Mouse (Mus musculus) liver, adult 2 months (tissue): Measurements from ENCODE around the gene Nid2. TPM values are rescaled to one million over a fixed set of nuclear protein-coding genes. Genes with fewer than 3 reads are reported as not detected.

ENCODE experiments used
- DNase-seq: peaks from one replicate; pipeline ENCODE4 v3.0.0-alpha.2; 2011; ENCODE audit warnings: low read depth, low spot score; ENCODE audit errors: extremely low read depth
- H3K27ac ChIP-seq: fragments of 200-500 bp; replicated peaks from 2 replicates; pipeline ENCODE4 v1.5.1; 2012; ENCODE audit warnings: low read depth, mild to moderate bottlenecking, control low read depth, inconsistent platforms, low read length; ENCODE audit not compliant: insufficient read depth
- H3K27me3 ChIP-seq: fragments of 200-500 bp; 2 replicates; pipeline ENCODE4 v1.6.1; 2012; ENCODE audit warnings: mild to moderate bottlenecking, moderate library complexity, low read length, inconsistent platforms; ENCODE audit not compliant: control insufficient read depth, insufficient read depth
- H3K36me3 ChIP-seq: fragments of 200-500 bp; 2 replicates; pipeline ENCODE4 v1.6.1; 2012; ENCODE audit warnings: low read length, inconsistent platforms; ENCODE audit not compliant: control insufficient read depth, insufficient read depth
- H3K4me1 ChIP-seq: fragments of 200-500 bp; 2 replicates; pipeline ENCODE4 v1.6.1; 2011; ENCODE audit warnings: low read length; ENCODE audit not compliant: control insufficient read depth, insufficient read depth
- H3K4me3 ChIP-seq: fragments of 200-500 bp; 2 replicates; pipeline ENCODE4 v1.5.1; 2011; ENCODE audit warnings: low read depth, mild to moderate bottlenecking, control low read depth, low read length, moderate library complexity; ENCODE audit not compliant: insufficient read depth
- H3K79me2 ChIP-seq: fragments of 200-500 bp; 2 replicates; pipeline ENCODE4 v1.6.1; 2012; ENCODE audit warnings: inconsistent platforms, mild to moderate bottlenecking, low read length, moderate library complexity; ENCODE audit not compliant: control insufficient read depth, insufficient read depth
- H3K9ac ChIP-seq: fragments of 200-500 bp; 2 replicates; pipeline ENCODE4 v1.6.1; 2012; ENCODE audit warnings: low read depth, mild to moderate bottlenecking, control low read depth, inconsistent platforms, low read length
- CTCF ChIP-seq: fragments of 200-500 bp; IDR thresholded peaks from 2 replicates; pipeline ENCODE4 v1.5.1; 2011; ENCODE audit warnings: low read depth, low read length, control low read depth
- POLR2A ChIP-seq: fragments of 200-500 bp; IDR thresholded peaks from 2 replicates; pipeline ENCODE4 v1.6.1; 2011; ENCODE audit warnings: low read length, control low read depth; ENCODE audit not compliant: insufficient read depth; ENCODE audit errors: extremely low read depth
- WGBS: fragments of 180-500 bp; shearing (Covaris S2); methylation state at CpG from one replicate; pipeline ENCODE4 v1.1.7; 2018; 5-methylcytosine and 5-hydroxymethylcytosine counted together
- polyA plus RNA-seq: library from polyadenylated mRNA; depleted of rRNA; stranded (reverse); fragments of >200 nt; gene quantifications from 2 replicates; pipeline ENCODE4 v1.2.3, GENCODE M21; 2012
- total RNA-seq: library from RNA; depleted of rRNA; stranded (reverse); fragments of >200 nt; gene quantifications from 2 replicates; pipeline ENCODE4 v1.2.3, GENCODE M21; 2014

The Nid2 gene
- total and polyA plus RNA-seq, 2 experiments, result 2.3 to 6.0 TPM

GRCm38 (mm10) chr14:19796541-19797304, 45.7 kb downstream of the Nid2 start:
- no peak overlapping the region for H3K27ac ChIP-seq
- DNase-seq, result no peak
- H3K4me3 ChIP-seq, result no peak overlapping the region
- 80% methylated on average over 18 of the region's 18 CpGs for WGBS
- TF ChIP-seq CTCF, result no peak
- no peak for TF ChIP-seq POLR2A
- H3K79me2 ChIP-seq, result no peaks in the 10 kb centered on the region
- no peaks in the 10 kb centered on the region for H3K27me3 ChIP-seq
- no peak overlapping the region for H3K9ac ChIP-seq
- peaks cover 6% of the 10 kb centered on the region; the same call in 1 of the 2 replicates for H3K36me3 ChIP-seq
- no peaks in the 10 kb centered on the region for H3K4me1 ChIP-seq

- H3K27me3 ChIP-seq, result no peaks in the 10 kb centered on the region
These were observed 49.4 kb downstream of the Nid2 start for GRCm38 (mm10) chr14:19800485-19800884.

GRCm38 (mm10) chr14:19801474-19802215, 50.6 kb downstream of the Nid2 start:
- H3K27me3 ChIP-seq, result no peaks in the 10 kb centered on the region
- no peak overlapping the region for H3K4me3 ChIP-seq
- 91% methylated on average over 8 of the region's 8 CpGs for WGBS
- no peak overlapping the region for H3K27ac ChIP-seq
- H3K36me3 ChIP-seq, result peaks cover 4% of the 10 kb centered on the region; the same call in 1 of the 2 replicates
- no peak for TF ChIP-seq CTCF
- H3K79me2 ChIP-seq, result no peaks in the 10 kb centered on the region
- H3K9ac ChIP-seq, result no peak overlapping the region
- no peaks in the 10 kb centered on the region for H3K4me1 ChIP-seq
- no peak for DNase-seq

More at GRCm38 (mm10) chr14:19800485-19800884, 49.4 kb downstream of the Nid2 start:
- Histone ChIP-seq H3K4me1 (no peaks in the 10 kb centered on the region), H3K27ac (no peak overlapping the region), H3K4me3 (no peak overlapping the region), H3K36me3 (peaks cover 4% of the 10 kb centered on the region; the same call in 1 of the 2 replicates), H3K9ac (no peak overlapping the region), H3K79me2 (no peaks in the 10 kb centered on the region)
- no peak for TF ChIP-seq POLR2A
- TF ChIP-seq CTCF, result no peak
- no peak for DNase-seq
- 61% methylated on average over 2 of the region's 2 CpGs for WGBS

DNA sequence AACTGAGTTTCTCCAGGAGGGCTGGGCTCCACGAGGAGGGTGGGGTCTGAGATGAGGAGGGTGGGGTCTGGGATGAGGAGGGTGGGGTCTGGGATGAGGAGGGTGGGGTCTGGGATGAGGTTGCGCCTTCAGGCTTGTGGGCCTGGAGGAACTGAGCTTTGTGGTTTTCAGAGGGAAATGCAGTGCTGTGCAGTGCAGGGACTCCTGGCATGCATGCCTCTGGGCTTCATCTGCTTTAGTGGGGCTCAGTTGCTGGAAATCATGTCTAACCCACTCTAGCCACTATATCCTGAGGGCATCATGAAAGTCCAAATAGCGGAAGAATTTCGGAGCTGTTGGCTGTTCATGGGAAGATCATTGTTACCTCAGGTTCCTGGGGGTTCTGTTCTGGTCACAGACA, 52.2 kb downstream of the Nid2 start:
- 78% methylated on average over 4 of the region's 4 CpGs for WGBS
- no peak for DNase-seq
- no peak overlapping the region for H3K4me3 ChIP-seq

DNA sequence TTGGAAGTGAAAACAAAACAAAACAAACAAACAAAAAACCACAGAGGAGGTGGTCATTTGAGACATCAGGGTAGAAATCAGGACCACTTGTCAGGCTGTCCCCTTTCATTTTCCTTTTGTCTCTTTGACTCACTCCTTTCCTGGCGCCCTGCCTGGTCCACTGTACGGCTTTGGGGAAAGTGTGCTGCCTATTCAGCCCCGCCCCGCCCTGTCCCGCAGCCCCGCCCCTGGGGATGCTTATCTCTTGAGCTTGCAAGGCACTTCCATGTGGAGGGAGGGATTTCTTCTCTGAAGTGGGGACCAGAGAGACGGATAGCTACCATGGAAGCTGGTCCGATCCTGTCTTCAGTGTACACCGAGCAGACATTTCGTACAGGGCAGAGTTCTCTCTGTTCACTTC, 52.6 kb downstream of the Nid2 start:
- TF ChIP-seq POLR2A (no peak), CTCF (no peak)
- H3K36me3 ChIP-seq, result peaks cover 2% of the 10 kb centered on the region; the same call in 1 of the 2 replicates
- H3K27me3 ChIP-seq, result no peaks in the 10 kb centered on the region
- H3K4me1 ChIP-seq, result peaks cover 7% of the 10 kb centered on the region; the same call in 1 of the 2 replicates
- H3K27ac ChIP-seq, result no peak overlapping the region
- WGBS, result 87% methylated on average over 10 of the region's 10 CpGs
- no peaks in the 10 kb centered on the region for H3K79me2 ChIP-seq
- no peak overlapping the region for H3K9ac ChIP-seq
- H3K4me3 ChIP-seq, result no peak overlapping the region
- DNase-seq, result no peak

More for the DNA sequence above, 52.2 kb downstream of the Nid2 start:
- Histone ChIP-seq H3K36me3 (peaks cover 4% of the 10 kb centered on the region; the same call in 1 of the 2 replicates), H3K27me3 (no peaks in the 10 kb centered on the region), H3K9ac (no peak overlapping the region), H3K4me1 (peaks cover 7% of the 10 kb centered on the region; the same call in 1 of the 2 replicates), H3K27ac (no peak overlapping the region), H3K79me2 (no peaks in the 10 kb centered on the region)
- TF ChIP-seq CTCF (no peak), POLR2A (no peak)
